19 mouse cellular contexts compared by ENCODE assay signal in the genomic region with DNA sequence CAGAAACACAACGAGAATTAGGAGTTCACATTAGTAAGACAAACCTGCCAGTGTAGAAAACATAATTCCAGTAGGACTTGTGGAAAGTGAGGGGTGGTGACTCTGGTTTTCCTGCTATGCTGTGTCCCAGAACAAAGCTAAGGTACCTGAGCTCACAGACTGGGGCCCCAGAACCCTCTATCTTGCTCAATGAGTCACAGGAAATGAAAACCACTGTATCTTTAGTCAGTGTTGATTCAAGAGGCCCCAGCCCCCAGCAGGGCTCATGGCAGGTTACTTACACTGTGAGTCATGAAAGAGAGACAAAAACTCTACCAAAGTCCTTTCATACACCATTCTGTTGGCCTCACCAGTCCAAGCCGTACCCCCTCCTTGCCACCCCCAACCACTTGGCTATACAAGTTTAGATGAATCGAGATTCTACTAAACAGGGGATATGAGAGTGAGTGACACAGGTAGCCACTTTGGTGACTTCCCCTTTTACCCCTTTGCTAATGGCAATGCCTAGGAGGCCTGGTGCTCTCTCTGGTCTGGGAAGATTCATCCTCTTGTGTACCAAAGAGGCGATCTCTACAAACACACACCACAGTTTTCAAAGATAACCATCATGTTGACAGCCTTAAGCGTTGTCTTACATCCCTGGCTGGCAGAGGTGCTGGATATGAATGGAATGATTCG. TPM values are rescaled to one million over a fixed set of nuclear protein-coding genes. Genes with fewer than 3 reads are reported as not detected.
DNase-seq lines count a peak whose midpoint lies in the region; ATAC-seq and TF ChIP-seq lines count a peak whose summit lies in the region.
"Had no signal": no experiment of that assay in that cellular context is flagged by ENCODE, and none has a peak within 500 bp of the region (broad histone marks: within the 10 kb centered on the region; RNA-seq: fewer than 3 reads in every experiment).

No protein-coding gene starts in this region.

- no peak for DNase-seq in lung, postnatal 25 days (ENCODE audit: low spot score)
- DNase-seq in CH12.LX (ENCODE audit: extremely low read depth) = peak; percentile 6
- peak; percentile 88 for DNase-seq in stomach, postnatal 0 days (ENCODE audit: low spot score)
- no peak for DNase-seq in left cerebral cortex, adult 2 months (ENCODE audit: extremely low spot score in 1 of 2, low spot score in 2 of 2)
- no peak for DNase-seq in B cell, adult 2 months
- DNase-seq: cerebellum, postnatal 10 days; heart, adult 2 months; lung, adult 2 months; retina, postnatal 1 day; spleen, adult 18-20 months; thymus, adult 18-20 months had no signal

- peaks cover 9% of the 10 kb centered on the region for H3K27me3 ChIP-seq in lung, embryonic 16.5 days (ENCODE audit: control insufficient read depth, insufficient read depth, low read depth, low read length)
- no peaks in the 10 kb centered on the region for H3K27me3 ChIP-seq in CH12.LX (replicated peaks)
- H3K27me3 ChIP-seq in stomach, postnatal 0 days (ENCODE audit: control insufficient read depth, insufficient read depth, low read length) = no peaks in the 10 kb centered on the region

- no peak overlapping the region for H3K4me3 ChIP-seq in lung, embryonic 16.5 days (ENCODE audit: low read length)
- no peak overlapping the region for H3K4me3 ChIP-seq in CH12.LX (replicated peaks in 1 of 3; ENCODE audit: low read depth in 2 of 3, low read length in 2 of 3, poor library complexity in 1 of 3)
- no peak overlapping the region for H3K4me3 ChIP-seq in stomach, postnatal 0 days (ENCODE audit: low read depth, low read length)
- no peak overlapping the region for H3K4me3 ChIP-seq in left cerebral cortex, adult 2 months
- H3K4me3 ChIP-seq: embryonic facial prominence, embryonic 10.5 days; heart, adult 2 months; hindbrain, embryonic 12.5 days; neural tube, embryonic 12.5 days had no signal

- no peak overlapping the region for H3K27ac ChIP-seq in lung, embryonic 16.5 days (ENCODE audit: low read length)
- H3K27ac ChIP-seq in CH12.LX (ENCODE audit: insufficient read depth, low read depth) = no peak overlapping the region
- H3K27ac ChIP-seq in stomach, postnatal 0 days (replicated peaks) = peak overlapping the region; percentile 77
- no peak overlapping the region for H3K27ac ChIP-seq in left cerebral cortex, adult 2 months
- H3K27ac ChIP-seq: embryonic facial prominence, embryonic 10.5 days; heart, adult 2 months; hindbrain, embryonic 12.5 days; kidney, postnatal 0 days; neural tube, embryonic 12.5 days had no signal

- TF ChIP-seq CTCF in CH12.LX (conservative IDR thresholded peaks at IDR 0.05 in 1 of 2, IDR thresholded peaks at IDR 0.05 in 1 of 2; ENCODE audit: low read depth in 2 of 2, low read length in 2 of 2) = no peak
- no peak for TF ChIP-seq CTCF in stomach, postnatal 0 days (IDR thresholded peaks at IDR 0.05; ENCODE audit: low read depth)
- TF ChIP-seq CTCF in left cerebral cortex, adult 2 months (IDR thresholded peaks at IDR 0.05) = no peak

- H3K9me3 ChIP-seq in lung, embryonic 16.5 days (ENCODE audit: control insufficient read depth, low read length) = no peaks in the 10 kb centered on the region
- H3K9me3 ChIP-seq in CH12.LX (replicated peaks; ENCODE audit: low read length) = no peaks in the 10 kb centered on the region
- H3K9me3 ChIP-seq in stomach, postnatal 0 days (ENCODE audit: control insufficient read depth, low read length) = no peaks in the 10 kb centered on the region
- H3K9me3 ChIP-seq: embryonic facial prominence, embryonic 10.5 days; G1E; hindbrain, embryonic 12.5 days; neural tube, embryonic 12.5 days had no signal

- H3K36me3 ChIP-seq in lung, embryonic 16.5 days (ENCODE audit: control insufficient read depth, insufficient read depth, low read length) = no peaks in the 10 kb centered on the region
- H3K36me3 ChIP-seq in CH12.LX (replicated peaks in 1 of 2; ENCODE audit: control insufficient read depth in 1 of 2, insufficient read depth in 1 of 2, low read length in 1 of 2) = no peaks in the 10 kb centered on the region
- no peaks in the 10 kb centered on the region for H3K36me3 ChIP-seq in stomach, postnatal 0 days (ENCODE audit: control insufficient read depth, insufficient read depth, low read length)
- H3K36me3 ChIP-seq: embryonic facial prominence, embryonic 10.5 days; G1E; hindbrain, embryonic 12.5 days; neural tube, embryonic 12.5 days had no signal

- ATAC-seq in lung, embryonic 16.5 days (ENCODE audit: low read depth) = 0 out of 2 replicates have a peak, but pooled peaks have one; percentile 26
- ATAC-seq in inflammation-experienced regulatory T-cells, adult 6 months = peak; percentile 99
- peak; percentile 97 for ATAC-seq in stomach, postnatal 0 days (ENCODE audit: low FRiP score, low TSS enrichment)

- TF ChIP-seq EP300 in CH12.LX (IDR thresholded peaks at IDR 0.05; ENCODE audit: low read length) = no peak
- TF ChIP-seq EP300 in stomach, postnatal 0 days (optimal IDR thresholded peaks at IDR 0.05) = peak; percentile 84

- TF ChIP-seq RAD21 in CH12.LX (IDR thresholded peaks at IDR 0.05; ENCODE audit: low read depth, low read length) = no peak

- no peaks in the 10 kb centered on the region for H3K79me2 ChIP-seq in CH12.LX (replicated peaks; ENCODE audit: control insufficient read depth, extremely low read depth, insufficient read depth, poor library complexity, severe bottlenecking)

- in situ Hi-C loops in CH12.LX (cut with MboI; ENCODE audit: low pct_ligation_motif_present, low pct_unique_long_range_greater_than_20kb, low sequenced_read_pairs) = no loop called here

- intact Hi-C loops in left cerebral cortex, adult 2 months (cut with DNase I) = no loop called here

- H3K9ac ChIP-seq in lung, embryonic 16.5 days (ENCODE audit: low read length) = no peak overlapping the region
- no peak overlapping the region for H3K9ac ChIP-seq in CH12.LX (ENCODE audit: insufficient read depth, low read depth)
- H3K9ac ChIP-seq in stomach, postnatal 0 days (ENCODE audit: low read length) = no peak overlapping the region
- H3K9ac ChIP-seq: hindbrain, embryonic 12.5 days; neural tube, embryonic 12.5 days had no signal

- 67% methylated on average over 6 of the region's 6 CpGs for WGBS in lung, embryonic 16.5 days
- 62% methylated on average over 6 of the region's 6 CpGs for WGBS in stomach, postnatal 0 days

- TF ChIP-seq POLR2A in CH12.LX (IDR thresholded peaks at IDR 0.05; ENCODE audit: low read depth, low read length) = no peak

- dilution Hi-C loops in CH12.LX (cut with MboI; ENCODE audit: extremely low pct_ligation_motif_present, extremely low pct_unique_long_range_greater_than_20kb, low sequenced_read_pairs) = no loop called here

- peaks cover 8% of the 10 kb centered on the region; the same call in 1 of the 2 replicates for H3K4me1 ChIP-seq in lung, embryonic 16.5 days (replicated peaks; ENCODE audit: control insufficient read depth, insufficient read depth, low read length)
- peaks cover 0 to 8% of the 10 kb centered on the region in 2 experiments; a peak in 2 of 4 replicates for H3K4me1 ChIP-seq in CH12.LX (ENCODE audit: control insufficient read depth in 1 of 2, insufficient read depth in 2 of 2)
- H3K4me1 ChIP-seq in stomach, postnatal 0 days (replicated peaks; ENCODE audit: control insufficient read depth, insufficient read depth) = no peaks in the 10 kb centered on the region
- H3K4me1 ChIP-seq: hindbrain, embryonic 12.5 days; neural tube, embryonic 12.5 days had no signal

- no peak overlapping the region for H3K4me2 ChIP-seq in lung, embryonic 16.5 days (ENCODE audit: low read depth, low read length)
- H3K4me2 ChIP-seq in CH12.LX (ENCODE audit: insufficient read depth, low read depth, poor library complexity, severe bottlenecking) = no peak overlapping the region
- H3K4me2 ChIP-seq in stomach, postnatal 0 days (replicated peaks; ENCODE audit: low read depth) = no peak overlapping the region; the same call in 1 of the 2 replicates
- H3K4me2 ChIP-seq: hindbrain, embryonic 12.5 days; neural tube, embryonic 12.5 days had no signal

TF ChIP-seq in CH12.LX, 34 proteins besides CTCF, POLR2A, EP300 and RAD21:
- TF ChIP-seq SIN3A (IDR thresholded peaks at IDR 0.05; ENCODE audit: low read length) (no peak), MYC (IDR thresholded peaks at IDR 0.05; ENCODE audit: low read depth, low read length) (no peak), ELF1 (IDR thresholded peaks at IDR 0.05; ENCODE audit: low read depth, low read length) (no peak), NELFE (IDR thresholded peaks at IDR 0.05; ENCODE audit: low read depth, low read length) (no peak), ETS1 (conservative IDR thresholded peaks at IDR 0.05; ENCODE audit: low read depth, low read length) (no peak), ZC3H11A (IDR thresholded peaks at IDR 0.05; ENCODE audit: low read depth, low read length) (no peak), BHLHE40 (IDR thresholded peaks at IDR 0.05; ENCODE audit: low read depth, low read length) (no peak), UBTF (IDR thresholded peaks at IDR 0.05; ENCODE audit: low read depth, low read length) (no peak)

RNA-seq across cellular contexts. Expression of a gene that starts 8.6 kb away (rescaled TPM):
- polyA plus RNA-seq in lung, embryonic 16.5 days (2015; fragmentation: Nextera tagmentation; extraction: Ambion mirVana) = not detected in 2 replicates
- not detected in 2 replicates for total RNA-seq in CH12.LX (2012; rRNA removed)
- total RNA-seq in CH12.LX (2014; rRNA removed) = not detected in 2 replicates
- polyA plus RNA-seq in CH12.LX (2012; ENCODE audit: insufficient read length, low read depth) = not detected in 2 replicates
- polyA plus RNA-seq in inflammation-experienced regulatory T-cells, adult 6 months (2017; shearing (Covaris generic)) = not detected
- not detected in 2 replicates for polyA plus RNA-seq in stomach, postnatal 0 days (2015; fragmentation: Nextera tagmentation; extraction: Ambion mirVana)
- under 1 TPM; 0.38 to 0.49 TPM for total RNA-seq in left cerebral cortex, adult 2 months (2021)
- total RNA-seq: G1E had no signal
- polyA plus RNA-seq: embryonic facial prominence, embryonic 10.5 days; G1E; heart, adult 2 months; hindbrain, embryonic 12.5 days; kidney, postnatal 0 days; limb, embryonic 11.5 days; neural tube, embryonic 12.5 days had no signal

RNA-seq across cellular contexts. Expression of a gene that starts 11.8 kb away (rescaled TPM):
- polyA plus RNA-seq in lung, embryonic 16.5 days (2015; fragmentation: Nextera tagmentation; extraction: Ambion mirVana) = 0.79 and 0.88 TPM in 2 replicates
- total RNA-seq in CH12.LX (2012; rRNA removed) (not detected in 2 replicates), CH12.LX (2014; rRNA removed) (not detected in 2 replicates)
- not detected in 2 replicates for polyA plus RNA-seq in CH12.LX (2012; ENCODE audit: insufficient read length, low read depth)
- polyA plus RNA-seq in inflammation-experienced regulatory T-cells, adult 6 months (2017; shearing (Covaris generic)) = not detected
- polyA plus RNA-seq in stomach, postnatal 0 days (2015; fragmentation: Nextera tagmentation; extraction: Ambion mirVana) = 35.7 and 47.1 TPM in 2 replicates
- 1 to 10 TPM; 2.1 to 2.2 TPM for total RNA-seq in left cerebral cortex, adult 2 months (2021)
- polyA plus RNA-seq: G1E had no signal

RNA-seq across cellular contexts. Expression of a gene that starts 57.9 kb away (rescaled TPM):
- 19.4 and 22.9 TPM in 2 replicates for polyA plus RNA-seq in lung, embryonic 16.5 days (2015; fragmentation: Nextera tagmentation; extraction: Ambion mirVana)
- total RNA-seq in CH12.LX (2012; rRNA removed) = not detected in 2 replicates
- total RNA-seq in CH12.LX (2014; rRNA removed) = not detected in 2 replicates
- not detected in 2 replicates for polyA plus RNA-seq in CH12.LX (2012; ENCODE audit: insufficient read length, low read depth)
- not detected for polyA plus RNA-seq in inflammation-experienced regulatory T-cells, adult 6 months (2017; shearing (Covaris generic))
- polyA plus RNA-seq in stomach, postnatal 0 days (2015; fragmentation: Nextera tagmentation; extraction: Ambion mirVana) = 10.0 and 12.5 TPM in 2 replicates
- 1 to 10 TPM; 4.6 to 4.9 TPM for total RNA-seq in left cerebral cortex, adult 2 months (2021)
- polyA plus RNA-seq: G1E; kidney, postnatal 0 days had no signal

Comparison
In these comparisons a context has a peak if more than half of its experiments do, and no peak if none do; other contexts are left out.
1. ATAC-seq: peak in every context shown above with its lines; median percentile 99 in inflammation-experienced regulatory T-cells, adult 6 months; 97 in stomach, postnatal 0 days; 26 in lung, embryonic 16.5 days.
2. DNase-seq: peak in CH12.LX (single experiment) and stomach, postnatal 0 days (single experiment); none in lung, postnatal 25 days (single experiment), left cerebral cortex, adult 2 months (0 of 2) and B cell, adult 2 months (0 of 2).
3. RNA of a gene that starts 11.8 kb away (polyA plus RNA-seq): 35.7 to 47.1 TPM in stomach, postnatal 0 days; 0.79 to 0.88 TPM in lung, embryonic 16.5 days, not detected in CH12.LX and not detected in inflammation-experienced regulatory T-cells, adult 6 months; every median in the first group is over 10 times any median in the second.
4. RNA of a gene that starts 57.9 kb away (polyA plus RNA-seq): 19.4 to 22.9 TPM in lung, embryonic 16.5 days and 10.0 to 12.5 TPM in stomach, postnatal 0 days; not detected in CH12.LX and not detected in inflammation-experienced regulatory T-cells, adult 6 months; every median in the first group is over 10 times any median in the second.